Mouse (Mus musculus) heart, adult 9 months (tissue): ENCODE results near the gene Cnksr3.

Experiments used
- DNase-seq, 2 experiments: peaks; one replicate each; pipeline ENCODE4 v3.0.0; 2022; ENCODE audit warnings: low spot score in 2 of 2

Cnksr3 gene

DNA sequence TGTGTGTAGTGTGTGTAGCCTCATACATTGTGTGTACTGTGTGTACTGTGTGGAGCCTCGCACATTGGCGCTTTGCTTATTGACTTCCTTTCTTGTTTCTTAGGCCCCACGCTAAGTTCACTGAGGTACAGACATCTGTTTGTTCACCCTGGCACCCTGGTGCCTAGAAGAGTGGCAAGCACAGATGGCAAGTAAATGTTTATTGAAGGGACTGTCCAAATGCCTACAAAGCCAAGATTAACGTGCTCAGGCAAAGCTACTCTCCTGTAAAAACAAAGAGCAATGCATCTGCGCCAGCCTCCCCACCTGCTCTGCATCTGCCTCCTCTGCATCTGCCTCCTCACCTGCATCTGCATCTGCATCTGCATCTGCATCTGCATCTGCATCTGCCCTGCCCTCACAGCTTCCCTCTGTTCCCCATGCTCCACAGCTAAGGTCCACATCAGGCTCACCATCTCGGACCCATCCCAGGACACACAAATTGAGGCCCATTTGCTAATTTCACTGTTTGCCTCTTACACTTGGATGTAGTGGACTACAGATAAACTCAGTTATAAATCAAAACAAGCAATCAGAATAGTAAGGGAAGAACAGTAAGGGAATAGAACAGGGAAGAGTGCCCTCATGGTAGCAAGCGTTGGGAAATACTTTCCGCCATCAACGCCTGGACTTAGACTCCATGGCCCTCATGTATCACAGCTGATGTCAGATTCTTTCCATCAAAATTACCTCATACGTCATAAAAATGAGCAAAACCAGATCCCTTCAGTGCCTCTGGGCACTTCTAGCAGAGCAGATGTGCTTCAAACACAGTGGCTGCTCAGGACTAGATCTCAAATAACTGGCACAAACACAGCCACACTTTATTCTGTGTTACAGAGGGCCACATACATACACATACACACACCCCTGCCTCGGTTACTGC is 62.1 kb downstream of the Cnksr3 start:
- no peak for DNase-seq

DNA sequence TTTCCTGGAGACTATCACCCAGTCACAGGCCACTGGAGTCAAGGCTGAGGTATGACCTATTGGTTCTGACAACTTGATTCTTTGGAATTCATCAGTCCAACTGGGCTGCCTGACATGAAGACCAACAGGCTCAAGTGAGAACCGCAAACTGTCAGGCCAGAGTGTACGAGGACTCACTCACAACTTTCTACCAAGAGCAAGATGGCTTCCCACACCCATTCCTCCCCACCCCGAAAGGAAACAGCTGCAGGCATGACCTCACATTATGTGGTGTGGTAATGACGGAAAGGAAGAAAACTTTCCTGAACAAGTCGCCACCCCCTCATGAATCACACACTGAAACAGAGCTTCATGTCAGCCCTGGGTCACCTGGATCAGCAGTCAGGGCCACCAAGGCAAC is 66.4 kb downstream of the Cnksr3 start:
- DNase-seq, result peak; percentile 23 to 43

DNA sequence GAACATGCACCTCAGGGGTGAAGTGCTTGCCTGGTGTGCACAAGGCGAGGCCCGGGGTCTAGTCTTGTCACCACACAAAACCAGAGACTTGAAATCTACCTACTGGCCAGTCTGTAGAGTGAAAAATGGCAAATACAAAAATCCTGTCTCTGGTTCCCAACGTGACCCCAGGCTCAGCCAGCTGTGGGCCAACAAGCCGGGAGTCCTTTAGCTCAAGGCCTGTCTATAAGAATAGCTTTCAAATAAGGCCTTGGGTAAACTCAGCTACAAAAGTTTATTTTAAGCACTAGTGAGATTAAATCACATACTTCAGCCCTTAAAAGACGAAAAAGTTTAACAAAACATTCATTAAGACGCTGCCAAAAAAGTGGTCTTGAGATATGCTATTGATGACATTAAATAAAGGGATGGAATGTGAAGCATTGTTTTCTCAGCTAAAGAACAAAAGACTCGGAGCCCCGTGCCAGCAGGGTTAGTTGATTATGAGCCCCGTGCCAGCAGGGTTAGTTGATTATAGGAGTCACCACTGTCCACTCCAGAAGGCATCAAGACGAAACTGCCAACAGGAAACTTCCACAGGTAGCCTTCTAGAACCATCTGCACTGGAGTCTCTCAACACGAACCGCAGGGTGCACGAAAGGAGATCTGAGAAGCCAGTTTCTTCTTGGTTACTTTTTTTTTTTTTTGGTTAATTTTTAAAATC is 67.8 kb downstream of the Cnksr3 start:
- DNase-seq, result no peak

DNA sequence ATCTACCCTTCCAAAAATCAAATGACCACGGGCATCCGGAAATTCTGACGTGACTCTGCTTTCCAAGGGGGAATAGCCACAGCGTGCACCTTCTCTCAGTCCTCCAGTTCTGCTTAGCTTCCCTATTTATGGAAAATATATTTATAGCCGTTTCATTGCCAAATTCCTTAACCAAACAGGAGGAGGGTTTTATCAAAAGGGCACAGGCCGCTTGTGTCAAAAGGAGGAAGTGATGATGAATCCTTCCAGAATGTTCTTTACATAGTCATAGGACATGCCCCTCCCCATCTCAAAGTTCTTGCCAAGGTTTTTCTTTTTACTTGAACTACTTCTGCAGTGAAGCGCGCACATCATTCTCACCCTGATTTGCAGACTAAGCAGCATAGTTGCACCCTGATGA is 69.8 kb downstream of the Cnksr3 start:
- DNase-seq, result peak; percentile 51 to 56

DNA sequence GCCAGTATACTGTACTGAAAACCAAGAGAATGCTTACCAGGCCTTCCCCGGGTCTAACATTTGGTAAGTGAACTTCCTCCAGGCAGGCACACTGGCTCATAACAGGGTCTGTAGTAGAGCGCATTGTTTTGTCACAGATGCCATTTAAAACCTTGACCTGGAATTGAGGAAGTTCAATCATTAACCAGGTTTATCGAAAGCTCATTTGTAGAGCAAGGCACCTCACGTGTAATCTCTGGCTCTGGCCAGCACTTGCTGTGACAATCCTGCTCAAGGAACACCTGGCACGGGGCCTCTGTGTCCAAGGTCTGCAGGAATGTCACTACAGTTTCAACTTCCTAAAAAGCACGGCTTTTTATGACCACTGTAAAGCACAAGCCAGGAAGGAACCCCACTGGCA is 71.8 kb downstream of the Cnksr3 start:
- DNase-seq, result no peak

DNA sequence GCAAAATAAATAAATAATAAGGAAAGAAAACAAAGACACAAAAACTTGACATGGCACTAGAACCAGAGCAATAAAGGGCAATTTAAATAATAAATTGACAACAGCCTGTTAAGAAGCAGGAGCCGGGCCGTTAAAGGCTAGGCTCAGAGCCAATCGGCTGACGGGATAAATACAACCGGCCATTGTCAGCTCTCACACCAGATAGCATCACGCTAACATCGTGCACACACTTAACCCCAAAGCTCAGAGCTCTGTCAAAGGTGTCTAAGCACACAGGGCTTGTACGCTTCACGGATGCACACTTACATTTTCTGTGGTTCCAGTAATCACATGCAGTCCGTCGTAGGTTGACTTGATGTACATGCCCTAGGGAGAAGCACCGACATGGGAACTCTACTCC is 74.0 kb downstream of the Cnksr3 start:
- no peak for DNase-seq

DNA sequence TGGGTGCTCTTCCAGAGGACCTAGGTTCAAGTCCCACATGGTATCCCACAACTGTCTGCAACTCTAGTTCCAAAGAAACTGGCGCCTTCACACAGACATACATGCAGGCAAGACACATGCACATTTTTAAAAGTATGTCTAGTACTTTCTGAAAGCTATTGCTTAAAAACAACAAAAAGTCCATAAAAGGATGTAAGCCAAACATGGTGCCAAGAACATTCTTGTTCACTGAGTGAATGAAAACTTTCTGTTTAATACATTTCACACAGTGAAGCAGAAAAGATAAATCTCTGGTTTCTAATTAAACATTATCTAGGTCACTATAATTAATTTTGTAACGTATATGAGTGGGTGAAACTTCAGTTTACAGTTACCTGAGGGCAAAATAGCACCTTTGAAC is 76.3 kb downstream of the Cnksr3 start:
- no peak for DNase-seq

DNA sequence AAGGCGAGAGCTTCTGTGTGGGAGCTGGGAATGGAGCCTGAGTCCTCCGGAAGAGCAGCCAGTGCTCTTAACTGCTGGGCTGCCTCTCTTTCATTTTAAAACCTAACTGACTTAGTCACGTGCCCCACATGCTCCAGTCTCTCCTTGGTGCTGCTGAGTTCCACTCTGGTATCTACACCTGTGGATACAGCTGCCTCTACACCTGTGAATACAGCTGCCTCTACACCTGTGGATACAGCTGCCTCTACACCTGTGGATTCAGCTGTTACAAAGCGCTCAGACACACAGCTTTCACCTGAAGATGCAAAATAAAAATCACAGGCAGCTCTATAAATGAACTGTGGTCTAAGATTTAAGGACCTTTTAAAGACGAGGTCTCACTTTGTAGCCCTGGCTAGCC is 79.0 kb downstream of the Cnksr3 start:
- no peak for DNase-seq

DNA sequence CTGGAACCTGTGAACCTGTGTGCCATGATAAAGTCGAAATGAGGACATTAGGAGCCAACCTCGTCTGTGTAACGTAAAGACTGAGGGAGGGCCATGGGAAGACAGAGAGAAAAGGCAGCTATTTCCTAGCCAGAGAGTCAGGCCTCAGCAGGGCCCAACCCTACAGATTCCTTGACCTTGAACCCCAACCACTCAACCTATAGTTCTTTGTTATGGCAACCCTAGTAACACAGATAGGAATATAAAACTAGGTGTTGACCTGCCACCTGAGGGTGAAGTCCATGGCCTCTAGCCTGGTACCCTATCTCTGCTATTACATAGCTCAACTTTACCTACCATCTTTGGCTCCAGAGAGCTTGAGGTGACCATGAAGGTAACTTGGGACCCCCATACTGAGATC is 80.6 kb downstream of the Cnksr3 start:
- DNase-seq, result no peak

DNA sequence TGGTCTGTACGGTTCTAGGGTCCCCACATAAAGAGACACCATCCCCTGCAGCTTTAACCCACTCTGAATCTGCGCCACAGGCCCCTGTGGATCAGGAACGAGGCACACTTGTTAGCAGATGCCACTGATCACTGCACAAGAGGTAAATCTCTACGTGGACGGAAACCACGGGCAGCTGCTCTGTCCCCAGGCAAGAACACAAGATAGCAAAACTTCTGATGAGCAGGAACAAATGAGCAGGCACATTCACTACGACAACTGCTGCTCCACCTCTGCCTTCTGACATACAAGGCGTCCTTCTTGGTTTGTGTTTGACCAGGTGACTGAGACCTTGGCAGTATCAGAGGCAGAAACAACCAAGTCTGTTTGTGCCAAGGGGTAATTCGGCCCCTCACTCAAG is 84.2 kb downstream of the Cnksr3 start:
- DNase-seq, result no peak

DNA sequence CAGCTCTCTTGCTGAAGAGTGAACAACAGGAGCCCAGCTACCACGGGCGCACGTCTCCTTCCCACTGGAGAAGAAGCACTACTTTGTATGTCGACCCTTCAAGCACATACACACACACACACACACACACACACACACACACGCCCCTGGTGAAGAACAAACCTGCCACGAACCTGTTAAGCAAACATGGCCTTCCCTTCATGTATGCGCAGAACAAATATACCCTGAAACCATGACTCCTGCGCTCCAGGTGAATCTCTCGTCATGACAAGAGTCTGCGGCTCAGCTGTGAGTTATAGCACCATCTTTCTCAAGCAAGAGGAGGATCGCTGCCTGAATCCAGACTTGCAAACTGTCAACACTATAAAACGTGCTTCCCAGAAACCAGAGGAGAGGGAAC is 85.2 kb downstream of the Cnksr3 start:
- DNase-seq, result no peak

DNA sequence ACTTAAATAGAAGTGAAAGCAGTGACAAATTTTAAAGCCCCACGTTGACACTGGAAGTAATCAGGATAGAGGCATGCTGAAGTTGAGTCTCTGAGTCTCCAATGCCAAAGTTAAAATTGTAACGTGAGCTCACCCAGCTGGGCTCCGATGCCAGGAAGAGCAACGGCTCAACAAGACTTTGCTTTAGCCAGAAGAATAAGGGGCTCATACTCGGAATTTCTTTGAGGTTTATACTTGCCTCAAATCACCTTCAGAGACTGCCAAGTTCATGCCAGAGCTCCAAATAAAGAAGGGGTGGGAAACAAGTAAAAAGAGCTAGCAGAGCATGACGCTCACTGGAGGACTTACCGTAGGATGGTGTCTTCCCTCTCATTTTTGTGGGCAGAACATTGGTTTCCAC is 85.8 kb downstream of the Cnksr3 start:
- no peak for DNase-seq

DNA sequence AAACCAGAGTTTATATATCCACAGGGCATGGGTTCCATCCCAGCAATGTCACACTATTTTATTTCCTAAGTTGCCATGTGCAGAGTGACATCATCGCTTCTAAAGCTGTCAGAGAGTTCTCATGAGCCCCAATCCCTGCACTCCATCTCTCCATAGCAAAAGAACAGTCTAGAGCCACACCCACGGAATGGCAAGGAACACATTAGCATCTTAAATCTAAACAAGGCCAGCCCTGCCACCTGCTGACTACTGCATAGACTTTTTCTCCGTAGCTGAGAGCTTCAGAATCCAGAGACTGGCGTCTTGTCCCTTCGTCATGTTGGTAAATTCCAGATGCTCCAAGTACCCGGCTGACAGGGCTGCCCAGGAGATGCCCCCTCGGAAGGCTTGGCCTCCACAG is 87.0 kb downstream of the Cnksr3 start:
- no peak for DNase-seq

DNA sequence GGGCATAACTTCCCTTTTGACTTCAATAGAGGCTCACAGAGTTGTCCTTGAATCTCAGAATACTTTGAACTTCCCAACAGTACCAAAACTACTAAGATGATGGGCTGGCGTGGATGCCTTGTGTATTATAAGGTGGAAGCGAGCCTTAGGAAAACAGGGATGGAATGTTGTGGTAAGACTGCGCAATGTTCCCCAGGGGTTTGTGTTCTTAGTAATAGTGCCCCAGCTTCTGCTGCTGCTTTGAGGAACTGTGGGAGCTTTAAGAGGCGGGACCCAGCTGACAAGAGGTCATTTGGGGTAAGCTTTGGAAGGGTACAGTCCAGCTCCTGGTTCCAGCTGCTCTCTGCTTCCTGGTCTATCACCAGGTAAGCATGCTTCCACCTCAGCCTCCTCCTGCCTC is 89.7 kb downstream of the Cnksr3 start:
- peak; percentile 29 to 51 for DNase-seq

DNA sequence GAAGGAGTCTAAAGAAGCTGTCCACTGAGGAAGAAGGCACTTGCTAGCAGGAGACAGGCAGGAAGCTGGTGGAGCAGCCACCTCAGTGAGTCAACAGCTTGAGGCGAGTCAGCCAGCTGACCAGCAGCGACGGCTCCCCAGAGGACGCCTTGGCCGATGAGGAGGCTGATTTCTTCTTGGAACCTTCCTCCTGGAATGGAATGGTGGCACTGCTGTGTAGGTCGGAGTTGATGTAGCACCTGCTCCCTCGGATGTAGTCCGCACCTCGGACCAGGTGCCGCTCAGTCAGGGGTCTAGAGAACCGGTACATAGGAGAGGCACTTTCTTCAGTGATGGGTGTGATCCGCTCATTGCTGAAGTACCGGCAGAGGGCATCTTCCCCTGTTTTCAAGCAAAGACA is 91.8 kb downstream of the Cnksr3 start:
- no peak for DNase-seq

DNA sequence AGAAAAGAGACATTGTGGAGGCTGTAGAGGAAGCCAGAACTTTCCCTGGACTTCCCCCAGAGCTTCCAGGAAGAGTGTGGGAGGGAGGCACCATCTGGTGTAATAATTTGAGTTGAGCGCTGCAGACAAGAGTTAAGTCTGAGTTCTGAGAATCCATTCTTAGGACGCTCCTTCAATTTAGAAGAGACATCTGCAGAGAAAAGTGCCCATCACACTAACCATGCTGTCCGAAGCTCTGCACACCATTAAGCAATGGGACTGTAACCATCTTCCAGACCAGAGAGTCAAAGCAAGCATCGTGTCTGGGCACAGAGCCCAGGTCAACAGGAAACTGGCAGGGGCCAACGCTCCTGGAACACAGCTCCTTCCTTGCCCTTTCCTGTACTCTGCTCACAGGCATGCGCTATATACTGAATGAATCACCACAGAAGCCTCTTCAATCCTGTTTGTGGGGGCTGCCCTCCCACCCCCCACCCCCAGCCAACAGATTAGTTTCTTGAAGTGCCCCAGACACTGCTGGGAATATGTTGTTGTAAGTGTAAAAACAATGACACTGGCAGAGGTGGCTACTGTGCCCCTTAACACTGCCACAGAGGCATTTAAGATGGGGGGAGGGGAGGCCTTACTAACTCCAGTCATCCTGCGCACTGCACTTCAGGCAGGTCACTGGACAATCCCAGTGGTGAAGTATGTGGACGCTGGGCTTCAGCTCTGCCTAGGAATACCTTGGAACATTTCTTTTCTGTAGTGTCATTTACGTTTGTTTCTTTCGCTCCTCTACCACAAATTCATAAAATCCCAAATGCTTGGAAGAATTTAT is 93.6 kb downstream of the Cnksr3 start:
- peak; percentile 78 to 88 for DNase-seq

DNA sequence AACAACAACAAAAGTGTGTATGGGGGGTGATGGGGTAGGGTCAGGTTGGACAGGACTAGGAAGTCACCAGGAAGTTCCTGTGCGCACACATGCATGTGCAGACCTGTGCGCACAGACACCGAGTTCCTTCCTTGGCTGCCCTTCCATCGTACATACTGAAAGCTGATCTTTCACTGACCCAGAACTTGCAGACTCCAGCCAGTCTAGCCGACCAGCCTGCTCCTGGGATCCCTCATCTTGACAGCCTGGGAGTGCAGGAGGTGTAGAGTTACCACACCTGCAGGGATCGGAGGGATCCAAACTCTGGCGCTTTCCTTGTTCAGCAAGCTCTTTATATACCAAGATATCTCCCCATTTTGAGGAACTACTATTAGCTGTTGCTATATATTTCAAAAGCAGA is 94.3 kb downstream of the Cnksr3 start:
- no peak for DNase-seq

DNA sequence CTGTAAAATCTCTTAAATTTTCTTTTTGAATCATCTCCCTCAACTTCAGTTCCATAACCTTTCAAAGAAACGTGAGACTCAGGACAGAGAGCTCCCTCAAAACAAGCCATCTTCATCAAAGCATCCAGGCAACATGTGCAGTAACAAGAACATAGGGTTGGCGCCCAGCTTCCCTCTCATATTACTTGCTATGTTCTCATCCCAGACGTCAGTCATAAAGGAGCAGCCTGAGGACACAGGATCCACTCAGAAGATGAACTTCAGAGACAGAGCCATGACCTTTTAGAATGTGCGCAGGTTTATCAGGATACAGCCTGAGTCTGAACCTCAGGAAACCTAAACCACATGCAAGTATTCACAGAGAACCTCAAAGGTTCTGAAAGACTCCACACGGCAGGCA is 97.2 kb downstream of the Cnksr3 start:
- no peak for DNase-seq

DNA sequence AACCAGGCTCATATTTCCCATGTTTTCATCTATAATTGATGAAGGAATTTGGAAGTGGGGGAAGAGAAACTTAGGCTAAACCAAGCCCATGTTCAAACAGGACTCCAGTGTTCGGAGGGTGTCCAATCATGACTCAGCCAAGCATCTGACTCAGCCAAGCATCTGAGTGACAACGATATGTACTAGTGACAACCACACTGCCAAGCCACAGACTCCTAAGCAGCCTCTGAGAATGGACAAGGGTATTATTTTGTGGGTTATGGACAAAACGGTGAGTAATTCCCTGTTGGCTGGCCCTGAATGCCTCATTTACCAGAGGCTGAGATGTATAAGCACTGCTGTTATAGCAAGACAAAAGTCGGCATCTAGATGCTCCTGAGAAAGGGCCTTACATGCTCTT is 98.3 kb downstream of the Cnksr3 start:
- no peak for DNase-seq

DNA sequence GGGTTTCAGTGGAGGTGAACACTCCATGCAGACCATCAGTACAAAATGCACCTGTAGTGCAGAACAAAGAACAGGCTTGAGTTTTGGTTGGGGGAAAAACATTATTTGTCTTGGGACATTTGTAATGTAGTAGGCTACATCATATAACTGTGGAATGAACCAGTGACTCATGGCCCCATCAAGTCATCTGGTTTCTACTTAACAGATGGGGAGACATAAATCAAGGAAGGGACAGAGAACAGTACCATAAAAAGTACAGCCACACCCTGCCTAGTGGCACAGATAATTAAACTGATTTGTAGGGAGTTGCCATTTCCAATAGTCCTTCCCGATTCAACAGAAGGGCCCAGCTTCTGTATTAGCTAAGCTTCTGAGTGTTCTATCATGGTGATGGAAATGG is 98.9 kb downstream of the Cnksr3 start:
- no peak for DNase-seq

DNA sequence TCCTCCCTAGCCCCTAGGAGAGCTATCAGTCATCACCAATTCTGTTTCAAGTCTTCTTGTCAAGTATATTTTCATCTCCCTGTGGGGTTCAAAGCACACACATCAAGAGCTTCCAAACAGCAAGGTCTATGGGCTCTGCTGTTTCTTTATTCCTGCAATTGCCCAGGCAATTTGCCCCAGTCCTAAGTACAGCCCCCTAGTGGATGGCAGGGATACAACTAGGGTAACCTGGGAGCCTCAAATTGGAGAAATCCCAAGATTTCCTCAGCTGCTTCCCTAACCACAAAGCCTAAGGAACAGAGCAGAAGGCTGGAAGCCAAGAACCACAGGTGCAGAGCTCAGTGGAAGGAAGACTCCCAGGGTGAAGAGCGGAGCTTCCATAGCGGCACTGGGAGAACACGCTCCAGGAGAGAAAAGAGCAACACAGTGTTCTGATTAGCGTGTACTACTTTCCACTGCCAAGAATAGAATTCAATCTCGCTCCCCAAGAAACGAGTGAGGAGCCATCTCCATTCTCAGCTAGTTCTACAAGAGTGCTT is 100.5 kb downstream of the Cnksr3 start:
- DNase-seq, result peak in 1 of 2 experiments; percentile 49

DNA sequence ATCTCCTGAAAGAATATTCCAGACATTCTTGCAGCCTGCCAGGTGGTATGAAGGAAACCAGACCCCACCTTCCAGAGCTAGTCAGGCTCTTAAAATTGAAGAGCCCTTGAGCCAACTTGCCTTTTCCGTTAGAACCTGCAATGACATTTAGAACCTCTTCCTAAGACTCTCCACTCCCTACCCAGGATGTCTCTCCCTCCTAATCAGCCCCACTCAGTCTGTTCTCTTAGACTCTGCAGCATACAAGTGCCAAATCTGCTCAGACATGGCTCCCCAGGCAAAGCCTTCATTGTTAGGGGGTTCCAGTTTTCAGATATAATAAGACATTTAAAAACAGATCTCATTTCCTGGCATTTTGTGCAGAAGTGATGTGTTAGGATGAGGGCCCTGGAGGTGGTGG is 108.2 kb downstream of the Cnksr3 start:
- DNase-seq, result no peak
